Mouse (Mus musculus) liver, embryonic 12.5 days (tissue): ENCODE results near the gene 4930523C07Rik. TPM values are rescaled to one million over a fixed set of nuclear protein-coding genes. Genes with fewer than 3 reads are reported as not detected.
A peak's percentile ranks its signal among the peaks of the same experiment; 100 is the strongest.

Experiments
- ATAC-seq: fragments of 200-750 bp; cut with Nextera tagmentation; 2 replicates; pipeline ENCODE4 v1.8.0; 2017; ENCODE audit warnings: moderate number of reproducible peaks, mild to moderate bottlenecking, moderate library complexity
- H3K27ac ChIP-seq: fragments of 300-500 bp; sonication (generic); 2 replicates; pipeline ENCODE4 v1.5.1; 2016; ENCODE audit warnings: mild to moderate bottlenecking
- H3K27me3 ChIP-seq: fragments of 300-500 bp; sonication (generic); replicated peaks from 2 replicates; pipeline ENCODE4 v1.6.1; 2016; ENCODE audit warnings: mild to moderate bottlenecking, moderate library complexity
- H3K36me3 ChIP-seq: fragments of 300-500 bp; sonication (generic); 2 replicates; pipeline ENCODE4 v1.6.1; 2016; ENCODE audit warnings: mild to moderate bottlenecking, moderate library complexity
- H3K4me1 ChIP-seq: fragments of 300-500 bp; sonication (generic); 2 replicates; pipeline ENCODE4 v1.6.1; 2016
- H3K4me2 ChIP-seq: fragments of 300-500 bp; sonication (generic); 2 replicates; pipeline ENCODE4 v1.6.1; 2016; ENCODE audit warnings: mild to moderate bottlenecking, moderate library complexity
- H3K4me3 ChIP-seq: fragments of 300-500 bp; sonication (generic); 2 replicates; pipeline ENCODE4 v1.5.1; 2016; ENCODE audit warnings: mild to moderate bottlenecking, moderate library complexity
- H3K9ac ChIP-seq: fragments of 300-500 bp; sonication (generic); 2 replicates; pipeline ENCODE4 v1.6.1; 2016; ENCODE audit warnings: mild to moderate bottlenecking, moderate library complexity
- H3K9me3 ChIP-seq: fragments of 300-500 bp; sonication (generic); replicated peaks from 2 replicates; pipeline ENCODE4 v1.6.1; 2016; ENCODE audit warnings: mild to moderate bottlenecking, moderate library complexity
- WGBS: fragments of 180-500 bp; shearing (Covaris S2); methylation state at CpG from one replicate; pipeline ENCODE4 v1.1.7; 2016; ENCODE audit not compliant: insufficient replicate concordance; 5-methylcytosine and 5-hydroxymethylcytosine counted together
- polyA plus RNA-seq: library from polyadenylated mRNA; unstranded; fragments of >200 nt; fragmentation: Nextera tagmentation; extraction: Ambion mirVana; gene quantifications from 2 replicates; pipeline ENCODE4 v1.2.1, GENCODE M21; 2016

4930523C07Rik gene
- polyA plus RNA-seq: 24.1 and 26.5 TPM in 2 replicates

DNA sequence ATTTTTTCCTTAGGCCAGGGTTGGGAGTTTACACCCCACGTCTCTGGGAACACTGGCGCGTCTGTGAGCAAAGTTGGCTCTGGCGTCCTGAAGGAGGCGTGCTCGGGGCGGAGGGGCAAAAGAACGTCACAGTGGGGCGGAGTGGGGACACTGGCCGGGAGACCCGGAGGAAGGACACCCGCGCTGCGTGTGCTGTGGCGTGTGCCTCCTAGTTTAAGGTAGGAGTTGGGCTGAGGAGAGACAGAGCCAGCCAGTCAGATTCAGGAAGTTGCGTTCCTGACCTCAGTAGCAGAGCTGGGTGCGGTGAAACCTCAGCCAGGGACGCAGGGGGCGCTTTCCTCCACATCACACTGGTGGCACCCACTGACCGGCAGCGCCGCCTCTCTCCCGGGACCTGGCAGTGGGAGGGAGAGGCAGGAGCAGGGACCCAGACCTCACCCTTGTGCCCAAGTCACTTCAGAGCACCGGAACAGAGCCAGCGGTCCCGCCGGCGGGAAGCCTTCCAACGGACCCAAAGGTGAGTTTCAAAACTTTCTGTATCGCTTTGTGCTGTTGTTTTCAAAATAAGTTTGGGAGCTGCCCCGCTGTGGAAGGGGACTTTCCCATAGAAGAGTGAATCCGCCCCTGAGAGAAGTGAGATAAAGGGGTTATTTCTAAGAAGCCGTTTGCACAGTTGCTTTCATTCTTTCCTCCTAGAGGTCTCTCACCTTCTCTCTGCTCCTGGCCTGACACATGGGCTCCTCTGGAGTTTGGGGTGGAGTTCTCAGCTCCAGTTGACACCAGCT, at the start of gene 4930523C07Rik:
4930523C07Rik (plus strand) TSS at position 146 of the 785 bp plus-strand sequence.
- Histone ChIP-seq H3K4me3 (peak within 1 kb of the TSS; percentile 72), H3K36me3 (0 out of 2 replicates have a peak, but pooled peaks cover 3% of the 10 kb centered on the region), H3K27ac (peak within 1 kb of the TSS; percentile 87), H3K9ac (peak within 1 kb of the TSS; percentile 78), H3K9me3 (no peaks in the 10 kb centered on the region), H3K4me1 (peaks cover 56% of the 10 kb centered on the region), H3K4me2 (peak within 1 kb of the TSS; percentile 74), H3K27me3 (no peaks in the 10 kb centered on the region)
- peak; percentile 89 for ATAC-seq
- WGBS: under 1% methylated on average over 33 of the region's 33 CpGs

GRCm38 (mm10) chr1:159997329-159997728, 46.9 kb upstream of the 4930523C07Rik start:
- H3K27me3 ChIP-seq: no peaks in the 10 kb centered on the region
- no peak overlapping the region for H3K4me2 ChIP-seq
- no peak overlapping the region for H3K27ac ChIP-seq
- no peak overlapping the region for H3K4me3 ChIP-seq
- 31% methylated on average over 2 of the region's 2 CpGs for WGBS
- H3K4me1 ChIP-seq: no peaks in the 10 kb centered on the region
- no peaks in the 10 kb centered on the region for H3K36me3 ChIP-seq
- no peak for ATAC-seq
- H3K9ac ChIP-seq: no peak overlapping the region
- H3K9me3 ChIP-seq: no peaks in the 10 kb centered on the region

DNA sequence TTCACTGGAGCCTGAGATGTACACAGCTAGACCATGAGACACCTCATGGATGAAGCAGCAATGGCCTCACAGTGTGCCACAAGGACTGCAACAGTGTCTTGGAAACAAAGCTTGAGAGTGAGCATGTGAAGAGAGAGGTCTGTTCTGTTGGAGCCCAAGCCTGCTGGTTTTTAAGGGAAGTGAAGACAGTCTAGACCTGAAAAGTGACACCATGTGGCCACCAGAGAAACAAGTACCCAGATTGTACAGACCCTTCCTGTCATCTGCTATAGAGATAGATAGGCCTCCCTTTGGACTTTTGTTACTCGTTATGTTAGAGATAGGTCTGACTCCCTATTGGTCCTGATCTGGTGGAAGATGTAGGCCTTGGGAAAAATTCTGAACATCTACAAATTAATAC, 45.8 kb upstream of the 4930523C07Rik start:
- Histone ChIP-seq H3K9me3 (no peaks in the 10 kb centered on the region), H3K4me1 (no peaks in the 10 kb centered on the region), H3K36me3 (no peaks in the 10 kb centered on the region), H3K4me2 (no peak overlapping the region), H3K4me3 (no peak overlapping the region), H3K27ac (no peak overlapping the region), H3K27me3 (no peaks in the 10 kb centered on the region), H3K9ac (no peak overlapping the region)
- ATAC-seq: no peak
- WGBS: 66% methylated on average over 1 of the region's 1 CpGs

- H3K4me2 ChIP-seq: no peak overlapping the region
- no peak for ATAC-seq
These were observed 45.0 kb upstream of the 4930523C07Rik start for GRCm38 (mm10) chr1:159999232-159999631.

GRCm38 (mm10) chr1:160005319-160005718, 38.9 kb upstream of the 4930523C07Rik start:
- H3K4me1 ChIP-seq: no peaks in the 10 kb centered on the region
- no peaks in the 10 kb centered on the region for H3K27me3 ChIP-seq
- H3K9ac ChIP-seq: no peak overlapping the region
- no peaks in the 10 kb centered on the region for H3K9me3 ChIP-seq
- 69% methylated on average over 4 of the region's 4 CpGs for WGBS
- H3K27ac ChIP-seq: no peak overlapping the region
- no peaks in the 10 kb centered on the region for H3K36me3 ChIP-seq
- H3K4me3 ChIP-seq: no peak overlapping the region
- H3K4me2 ChIP-seq: no peak overlapping the region
- no peak for ATAC-seq

More at GRCm38 (mm10) chr1:159999232-159999631, 45.0 kb upstream of the 4930523C07Rik start:
- WGBS: 60% methylated on average over 3 of the region's 3 CpGs
- Histone ChIP-seq H3K9me3 (no peaks in the 10 kb centered on the region), H3K27me3 (no peaks in the 10 kb centered on the region), H3K9ac (no peak overlapping the region), H3K27ac (no peak overlapping the region), H3K36me3 (no peaks in the 10 kb centered on the region), H3K4me3 (no peak overlapping the region), H3K4me1 (no peaks in the 10 kb centered on the region)

DNA sequence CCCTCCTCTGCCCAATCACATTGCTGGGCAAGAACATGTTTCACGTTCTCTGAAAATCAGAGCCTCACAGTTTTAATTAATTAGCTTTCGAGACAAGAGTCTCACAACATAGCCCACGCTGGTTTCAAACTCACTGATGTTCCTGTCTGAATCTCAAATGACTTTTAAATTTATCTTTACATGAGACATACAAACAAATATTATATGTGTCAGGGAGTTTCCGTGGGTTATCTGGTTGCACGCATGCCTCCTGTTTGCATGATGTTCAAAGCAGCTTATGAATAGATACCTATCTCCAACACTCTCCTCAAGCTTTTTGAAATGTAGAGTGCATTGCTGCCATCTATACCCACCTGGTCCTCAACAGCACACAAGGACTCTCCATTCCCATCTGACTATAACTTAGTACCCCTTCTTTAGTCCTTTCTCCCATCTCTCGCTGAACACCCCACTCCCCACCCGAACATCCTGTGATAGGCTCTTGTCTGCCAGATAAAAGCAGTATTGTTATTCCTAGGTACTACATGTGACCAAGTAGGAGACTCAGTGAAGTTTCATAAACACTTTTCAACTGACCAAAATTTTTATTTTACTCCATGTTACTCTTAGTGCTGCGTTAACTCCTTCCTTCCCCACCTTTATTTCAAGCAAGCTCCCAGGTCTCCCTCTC, 37.1 kb upstream of the 4930523C07Rik start:
- H3K4me1 ChIP-seq: no peaks in the 10 kb centered on the region
- ATAC-seq: no peak
- H3K36me3 ChIP-seq: no peaks in the 10 kb centered on the region
- 77% methylated on average over 8 of the region's 8 CpGs for WGBS
- H3K9ac ChIP-seq: no peak overlapping the region
- H3K27ac ChIP-seq: no peak overlapping the region
- no peaks in the 10 kb centered on the region for H3K9me3 ChIP-seq
- no peak overlapping the region for H3K4me3 ChIP-seq
- no peak overlapping the region for H3K4me2 ChIP-seq
- no peaks in the 10 kb centered on the region for H3K27me3 ChIP-seq

DNA sequence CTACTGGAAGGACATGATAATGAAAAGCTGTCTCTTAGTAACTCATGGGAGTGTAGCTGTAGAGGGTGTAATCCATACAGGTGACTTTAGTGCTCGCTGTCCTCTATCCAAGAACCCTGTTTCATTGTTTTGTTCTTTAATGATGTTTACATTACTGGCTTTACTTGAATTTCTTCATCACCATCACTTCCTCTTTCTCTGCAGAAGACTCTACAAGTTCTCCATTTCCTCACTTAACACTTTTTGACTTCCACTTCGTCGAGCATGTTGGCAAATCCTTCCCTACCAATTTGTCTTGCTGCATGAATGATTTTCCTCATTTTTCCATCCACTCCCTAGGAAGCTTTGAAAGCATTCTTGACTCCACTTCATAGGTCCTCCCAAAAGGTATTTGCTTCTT, 31.1 kb upstream of the 4930523C07Rik start:
- no peak overlapping the region for H3K4me3 ChIP-seq
- H3K4me2 ChIP-seq: no peak overlapping the region
- no peaks in the 10 kb centered on the region for H3K27me3 ChIP-seq
- no peaks in the 10 kb centered on the region for H3K36me3 ChIP-seq
- H3K9me3 ChIP-seq: no peaks in the 10 kb centered on the region
- no peak overlapping the region for H3K9ac ChIP-seq
- no peak for ATAC-seq
- WGBS: 39% methylated on average over 3 of the region's 3 CpGs
- no peak overlapping the region for H3K27ac ChIP-seq
- no peaks in the 10 kb centered on the region for H3K4me1 ChIP-seq

DNA sequence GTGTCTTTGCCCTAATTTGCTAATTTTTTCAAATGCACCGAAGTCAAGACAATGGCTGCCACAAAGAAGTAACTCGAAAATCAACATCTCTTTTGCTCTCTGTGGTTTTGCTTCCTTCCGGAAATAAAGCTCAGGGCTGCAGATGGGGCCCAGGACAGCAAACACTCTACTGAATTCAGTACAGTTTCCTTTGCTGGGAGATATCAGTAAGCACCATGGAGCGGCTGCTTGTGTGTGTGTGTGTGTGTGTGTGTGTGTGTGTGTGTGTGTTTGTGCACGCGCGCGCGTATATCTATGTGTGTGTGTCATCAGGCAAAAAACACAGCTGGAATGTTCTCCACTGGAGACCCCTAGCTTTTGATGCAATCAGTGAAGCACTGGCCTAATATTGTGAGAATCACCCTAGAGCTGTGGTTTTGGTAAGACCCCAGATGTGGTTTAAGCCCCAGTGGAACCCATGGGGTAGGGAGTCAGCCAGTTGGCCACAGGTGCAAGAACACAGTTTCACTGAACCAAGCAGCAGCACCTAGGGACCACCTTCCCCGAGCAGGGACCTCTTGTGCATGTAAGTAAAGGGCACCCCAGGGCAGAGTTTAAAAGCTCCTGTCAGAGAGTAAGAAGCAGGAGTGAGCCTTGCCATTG, 19.7 kb upstream of the 4930523C07Rik start:
- H3K27me3 ChIP-seq: no peaks in the 10 kb centered on the region
- peak; percentile 67 for ATAC-seq
- H3K27ac ChIP-seq: peak overlapping the region; percentile 60
- no peaks in the 10 kb centered on the region for H3K9me3 ChIP-seq
- no peak overlapping the region for H3K9ac ChIP-seq
- H3K4me1 ChIP-seq: peaks cover 32% of the 10 kb centered on the region
- H3K4me3 ChIP-seq: no peak overlapping the region
- WGBS: 38% methylated on average over 10 of the region's 10 CpGs
- H3K4me2 ChIP-seq: peak overlapping the region; percentile 55
- H3K36me3 ChIP-seq: no peaks in the 10 kb centered on the region

DNA sequence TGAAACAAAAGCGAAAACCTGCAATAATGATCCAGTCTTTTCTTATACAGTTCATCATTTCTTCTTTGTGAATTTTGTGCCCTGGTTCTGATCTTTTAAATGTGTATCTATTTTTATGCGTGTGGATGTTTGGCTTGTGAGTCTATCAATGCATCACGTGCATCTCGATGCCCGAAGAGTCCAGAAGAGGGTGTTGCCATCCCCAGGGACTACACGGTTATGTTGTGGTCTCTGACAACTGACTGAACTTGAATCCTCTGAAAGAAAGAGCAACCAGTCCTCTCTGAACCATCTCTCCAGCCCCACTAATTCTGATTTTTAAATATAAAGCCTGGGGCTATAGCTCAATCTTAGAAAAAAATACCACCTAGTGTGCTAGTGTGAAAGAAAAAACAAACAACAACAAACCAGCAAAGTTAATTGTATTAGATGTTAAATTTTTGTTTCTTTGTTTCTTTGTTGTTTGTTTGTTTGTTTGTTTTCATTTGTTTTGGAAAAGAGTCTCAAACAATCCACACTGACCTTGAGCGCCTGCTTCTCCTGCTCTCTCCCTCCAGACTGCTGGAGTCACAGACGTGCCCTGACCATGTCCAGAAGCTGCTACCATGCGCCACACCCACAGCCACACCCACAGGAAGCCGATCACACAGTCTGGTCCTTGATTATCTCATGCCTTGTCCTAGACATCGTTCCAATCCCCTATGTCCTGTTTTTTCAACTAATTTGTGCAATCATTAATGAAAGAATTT, 18.9 kb upstream of the 4930523C07Rik start:
- Histone ChIP-seq H3K36me3 (no peaks in the 10 kb centered on the region), H3K27ac (peak overlapping the region; percentile 56; the same call in 1 of the 2 replicates), H3K27me3 (no peaks in the 10 kb centered on the region), H3K4me1 (peaks cover 32% of the 10 kb centered on the region), H3K4me3 (peak overlapping the region; percentile 19; the same call in 1 of the 2 replicates), H3K9me3 (no peaks in the 10 kb centered on the region), H3K9ac (0 out of 2 replicates have a peak overlapping the region, but pooled peaks have one; percentile 27), H3K4me2 (peak overlapping the region; percentile 55)
- 34% methylated on average over 11 of the region's 11 CpGs for WGBS
- ATAC-seq: peak; percentile 97

GRCm38 (mm10) chr1:160025895-160026255, 18.3 kb upstream of the 4930523C07Rik start:
- H3K36me3 ChIP-seq: no peaks in the 10 kb centered on the region
- WGBS: 71% methylated on average over 5 of the region's 5 CpGs
- no peak overlapping the region for H3K27ac ChIP-seq
- H3K4me1 ChIP-seq: peaks cover 32% of the 10 kb centered on the region
- ATAC-seq: no peak
- H3K4me3 ChIP-seq: peak overlapping the region; percentile 19; the same call in 1 of the 2 replicates
- 0 out of 2 replicates have a peak overlapping the region, but pooled peaks have one; percentile 27 for H3K9ac ChIP-seq
- peak overlapping the region; percentile 55 for H3K4me2 ChIP-seq
- no peaks in the 10 kb centered on the region for H3K27me3 ChIP-seq
- no peaks in the 10 kb centered on the region for H3K9me3 ChIP-seq

- H3K4me1 ChIP-seq: peaks cover 32% of the 10 kb centered on the region
- 48% methylated on average over 4 of the region's 4 CpGs for WGBS
- H3K4me2 ChIP-seq: no peak overlapping the region
- H3K27ac ChIP-seq: no peak overlapping the region
- no peaks in the 10 kb centered on the region for H3K27me3 ChIP-seq
- H3K36me3 ChIP-seq: no peaks in the 10 kb centered on the region
- H3K9ac ChIP-seq: no peak overlapping the region
- no peak overlapping the region for H3K4me3 ChIP-seq
- ATAC-seq: no peak
- no peaks in the 10 kb centered on the region for H3K9me3 ChIP-seq
These were observed 16.2 kb upstream of the 4930523C07Rik start for GRCm38 (mm10) chr1:160027939-160028338.
